Mouse (Mus musculus) kidney, embryonic 16.5 days (tissue): ENCODE measurements at regions not wholly inside any gene's neighbourhood (a gene's known extent, or its start where the extent isn't known, plus 50 kb on each side); places are given as distances from the start of the nearest gene placed in this dataset.
A peak's percentile ranks its signal among the peaks of the same experiment; 100 is the strongest.

Experiments used
- ATAC-seq: fragments of 200-750 bp; cut with Nextera tagmentation; 2 replicates; pipeline ENCODE4 v1.8.0; 2017; ENCODE audit warnings: moderate TSS enrichment; ENCODE audit not compliant: low FRiP score, low TSS enrichment
- H3K27ac ChIP-seq: fragments of 300-500 bp; sonication (generic); 2 replicates; pipeline ENCODE4 v1.5.1; 2014; ENCODE audit warnings: low read length
- H3K27me3 ChIP-seq: fragments of 300-500 bp; sonication (generic); 2 replicates; pipeline ENCODE4 v1.6.1; 2014; ENCODE audit warnings: low read length, control low read depth, mixed read lengths; ENCODE audit not compliant: insufficient read depth
- H3K36me3 ChIP-seq: fragments of 300-500 bp; sonication (generic); 2 replicates; pipeline ENCODE4 v1.6.1; 2014; ENCODE audit warnings: low read length, control low read depth, mixed read lengths; ENCODE audit not compliant: insufficient read depth
- H3K4me1 ChIP-seq: fragments of 300-500 bp; sonication (generic); 2 replicates; pipeline ENCODE4 v1.6.1; 2014; ENCODE audit warnings: low read length, control low read depth, mixed read lengths; ENCODE audit not compliant: insufficient read depth
- H3K4me2 ChIP-seq: fragments of 300-500 bp; sonication (generic); replicated peaks from 2 replicates; pipeline ENCODE4 v1.6.1; 2014; ENCODE audit warnings: low read depth, low read length
- H3K4me3 ChIP-seq: fragments of 300-500 bp; sonication (generic); 2 replicates; pipeline ENCODE4 v1.5.1; 2014; ENCODE audit warnings: mild to moderate bottlenecking, low read length
- H3K9ac ChIP-seq: fragments of 300-500 bp; sonication (generic); replicated peaks from 2 replicates; pipeline ENCODE4 v1.6.1; 2014; ENCODE audit warnings: low read length
- H3K9me3 ChIP-seq: fragments of 300-500 bp; sonication (generic); 2 replicates; pipeline ENCODE4 v1.6.1; 2016; ENCODE audit warnings: low read length, control low read depth
- WGBS: fragments of 180-500 bp; shearing (Covaris S2); extraction: QIAGEN DNeasy Blood & Tissue Kit; methylation state at CpG from one replicate; pipeline ENCODE4 v1.1.7; 2014; 5-methylcytosine and 5-hydroxymethylcytosine counted together

- no peak overlapping the region for H3K9ac ChIP-seq
- no peaks in the 10 kb centered on the region for H3K4me1 ChIP-seq
- no peak for ATAC-seq
- no peak overlapping the region for H3K4me3 ChIP-seq
- H3K27ac ChIP-seq = no peak overlapping the region
- H3K9me3 ChIP-seq = no peaks in the 10 kb centered on the region
- WGBS = 77% methylated on average over 6 of the region's 6 CpGs
- no peaks in the 10 kb centered on the region for H3K27me3 ChIP-seq
- H3K36me3 ChIP-seq = no peaks in the 10 kb centered on the region
- no peak overlapping the region for H3K4me2 ChIP-seq
Observed at GRCm38 (mm10) chr7:88185120-88185796, 92.6 kb upstream of the Ctsc start.

- Histone ChIP-seq H3K9ac (no peak overlapping the region), H3K9me3 (no peaks in the 10 kb centered on the region), H3K4me1 (no peaks in the 10 kb centered on the region), H3K4me3 (no peak overlapping the region), H3K36me3 (no peaks in the 10 kb centered on the region), H3K4me2 (no peak overlapping the region), H3K27ac (no peak overlapping the region), H3K27me3 (no peaks in the 10 kb centered on the region)
- ATAC-seq = no peak
- WGBS = 68% methylated on average over 2 of the region's 2 CpGs
Observed at GRCm38 (mm10) chr7:88187555-88187954, 90.3 kb upstream of the Ctsc start.

- no peak overlapping the region for H3K27ac ChIP-seq
- WGBS = 90% methylated on average over 2 of the region's 2 CpGs
- H3K27me3 ChIP-seq = no peaks in the 10 kb centered on the region
- no peak overlapping the region for H3K9ac ChIP-seq
- ATAC-seq = no peak
- no peak overlapping the region for H3K4me3 ChIP-seq
- H3K4me2 ChIP-seq = no peak overlapping the region
- no peaks in the 10 kb centered on the region for H3K9me3 ChIP-seq
- H3K4me1 ChIP-seq = no peaks in the 10 kb centered on the region
- H3K36me3 ChIP-seq = no peaks in the 10 kb centered on the region
Observed at GRCm38 (mm10) chr7:88192771-88193170, 85.1 kb upstream of the Ctsc start.

GRCm38 (mm10) chr7:88199043-88199442 is 78.8 kb upstream of the Ctsc start:
- no peak overlapping the region for H3K4me3 ChIP-seq
- no peak for ATAC-seq

GRCm38 (mm10) chr7:88199929-88200538 is 77.9 kb upstream of the Ctsc start:
- no peak overlapping the region for H3K9ac ChIP-seq
- H3K4me1 ChIP-seq = no peaks in the 10 kb centered on the region
- no peak overlapping the region for H3K4me3 ChIP-seq
- H3K27ac ChIP-seq = no peak overlapping the region
- H3K27me3 ChIP-seq = no peaks in the 10 kb centered on the region
- no peaks in the 10 kb centered on the region for H3K9me3 ChIP-seq
- H3K36me3 ChIP-seq = no peaks in the 10 kb centered on the region
- no peak overlapping the region for H3K4me2 ChIP-seq
- WGBS = 82% methylated on average over 5 of the region's 5 CpGs
- ATAC-seq = no peak

More at GRCm38 (mm10) chr7:88199043-88199442, 78.8 kb upstream of the Ctsc start:
- H3K9ac ChIP-seq = no peak overlapping the region
- H3K4me2 ChIP-seq = no peak overlapping the region
- 50% methylated on average over 4 of the region's 4 CpGs for WGBS
- H3K4me1 ChIP-seq = no peaks in the 10 kb centered on the region
- H3K27ac ChIP-seq = no peak overlapping the region
- no peaks in the 10 kb centered on the region for H3K27me3 ChIP-seq
- no peaks in the 10 kb centered on the region for H3K36me3 ChIP-seq
- H3K9me3 ChIP-seq = no peaks in the 10 kb centered on the region

GRCm38 (mm10) chr7:88201658-88202364 is 76.1 kb upstream of the Ctsc start:
- no peaks in the 10 kb centered on the region for H3K9me3 ChIP-seq
- no peak overlapping the region for H3K4me3 ChIP-seq

GRCm38 (mm10) chr7:88206223-88206827 is 71.6 kb upstream of the Ctsc start:
- Histone ChIP-seq H3K9ac (no peak overlapping the region), H3K27me3 (no peaks in the 10 kb centered on the region), H3K4me3 (no peak overlapping the region), H3K9me3 (no peaks in the 10 kb centered on the region), H3K36me3 (no peaks in the 10 kb centered on the region), H3K27ac (no peak overlapping the region), H3K4me2 (no peak overlapping the region), H3K4me1 (no peaks in the 10 kb centered on the region)
- ATAC-seq = no peak
- 69% methylated on average over 2 of the region's 2 CpGs for WGBS

More at GRCm38 (mm10) chr7:88201658-88202364, 76.1 kb upstream of the Ctsc start:
- Histone ChIP-seq H3K27ac (no peak overlapping the region), H3K36me3 (no peaks in the 10 kb centered on the region), H3K4me2 (no peak overlapping the region), H3K9ac (no peak overlapping the region), H3K27me3 (no peaks in the 10 kb centered on the region), H3K4me1 (no peaks in the 10 kb centered on the region)
- 81% methylated on average over 3 of the region's 3 CpGs for WGBS
- no peak for ATAC-seq

- H3K27ac ChIP-seq = no peak overlapping the region
- peak; percentile 19; the same call in 1 of the 2 replicates for ATAC-seq
- no peaks in the 10 kb centered on the region for H3K4me1 ChIP-seq
- H3K4me2 ChIP-seq = no peak overlapping the region
- H3K4me3 ChIP-seq = no peak overlapping the region
- no peaks in the 10 kb centered on the region for H3K9me3 ChIP-seq
- H3K36me3 ChIP-seq = no peaks in the 10 kb centered on the region
- 29% methylated on average over 10 of the region's 10 CpGs for WGBS
- H3K27me3 ChIP-seq = no peaks in the 10 kb centered on the region
- no peak overlapping the region for H3K9ac ChIP-seq
Observed at GRCm38 (mm10) chr7:88206914-88207710, 70.8 kb upstream of the Ctsc start.

GRCm38 (mm10) chr7:88214713-88215198 is 63.1 kb upstream of the Ctsc start:
- peak; percentile 87 for ATAC-seq
- Histone ChIP-seq H3K9me3 (no peaks in the 10 kb centered on the region), H3K27me3 (no peaks in the 10 kb centered on the region), H3K9ac (no peak overlapping the region), H3K4me2 (no peak overlapping the region; the same call in 1 of the 2 replicates), H3K4me1 (no peaks in the 10 kb centered on the region), H3K36me3 (no peaks in the 10 kb centered on the region), H3K27ac (no peak overlapping the region), H3K4me3 (no peak overlapping the region)
- WGBS = 14% methylated on average over 2 of the region's 2 CpGs
